Mouse (Mus musculus) olfactory bulb, adult 2 months (tissue): ENCODE measurements at regions not wholly inside any gene's neighbourhood (a gene's known extent, or its start where the extent isn't known, plus 50 kb on each side); places are given as distances from the start of the nearest gene placed in this dataset.

Experiments
- CTCF ChIP-seq: fragments of 200-500 bp; IDR thresholded peaks from 2 replicates; pipeline ENCODE4 v1.5.1; 2012; ENCODE audit warnings: low read depth, mild to moderate bottlenecking, low read length, moderate library complexity; ENCODE audit not compliant: insufficient read depth
- POLR2A ChIP-seq: fragments of 200-500 bp; IDR thresholded peaks from 2 replicates; pipeline ENCODE4 v1.6.1; 2012; ENCODE audit warnings: mild to moderate bottlenecking, low read depth, low read length, moderate library complexity; ENCODE audit not compliant: insufficient read depth

DNA sequence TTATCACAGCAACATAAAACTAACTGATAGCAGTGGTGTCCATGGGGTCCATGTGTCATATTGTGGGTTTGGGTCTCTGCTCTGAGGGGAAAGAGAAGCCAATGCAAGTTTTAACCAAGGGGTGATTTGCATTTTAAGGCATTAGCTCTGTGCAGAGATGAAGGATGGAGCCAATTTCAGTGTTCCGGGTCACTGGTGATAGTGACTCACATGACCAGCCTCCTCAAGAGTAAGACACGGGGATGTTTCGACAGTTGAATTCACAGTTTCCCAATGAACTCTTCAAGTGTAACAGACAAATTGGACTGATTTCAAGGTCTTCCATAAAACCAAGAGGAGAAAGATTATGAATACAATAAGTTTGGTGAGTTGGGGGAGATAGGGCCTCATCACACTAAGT lies 62.7 kb upstream of the Dpt start:
- TF ChIP-seq CTCF (no peak), POLR2A (no peak)
